Mouse (Mus musculus): ENCODE measurements around the gene Cd37. TPM values are rescaled to one million over a fixed set of nuclear protein-coding genes. Genes with fewer than 3 reads are reported as not detected.

The Cd37 gene
- polyA plus RNA-seq, 1 experiment from 2014 or later: 3.0 TPM

DNA sequence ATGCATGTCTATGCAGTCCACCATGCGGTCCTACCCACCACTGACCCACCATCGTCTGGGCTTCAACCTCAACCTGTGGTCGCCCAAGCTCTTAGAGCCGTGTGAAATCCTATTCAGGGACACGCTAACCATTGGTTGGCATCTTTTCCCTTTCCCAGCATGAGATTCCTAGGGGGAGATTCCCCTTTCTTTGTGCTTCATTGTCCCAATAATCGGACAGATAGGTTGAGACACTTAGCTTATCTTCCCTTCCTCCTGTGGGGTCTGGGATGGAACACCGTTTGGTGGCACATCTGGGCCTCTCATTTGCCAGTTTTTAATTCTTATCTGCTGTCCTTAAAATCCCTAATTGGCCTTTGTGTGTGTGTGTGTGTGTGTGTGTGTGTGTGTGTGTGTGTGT, 1.2 kb upstream of the Cd37 start:
- no peak overlapping the region for H3K27ac ChIP-seq (ENCODE audit: low read depth)
- DNase-seq (ENCODE audit: low spot score): no peak
- ATAC-seq (replicated peaks; ENCODE audit: low FRiP score, low TSS enrichment, low read depth): no peak
- peaks cover 6% of the 10 kb centered on the region for H3K4me1 ChIP-seq (replicated peaks; ENCODE audit: control insufficient read depth, insufficient read depth, low read length)
- H3K4me3 ChIP-seq (ENCODE audit: low read depth, low read length): no peak overlapping the region
- H3K9me3 ChIP-seq (ENCODE audit: control insufficient read depth, low read length): no peaks in the 10 kb centered on the region
- H3K36me3 ChIP-seq (ENCODE audit: control insufficient read depth, insufficient read depth, low read length): no peaks in the 10 kb centered on the region
- 89% methylated on average over 7 of the region's 7 CpGs for WGBS
- H3K4me2 ChIP-seq (ENCODE audit: low read length): no peak overlapping the region
- H3K9ac ChIP-seq (ENCODE audit: low read length): no peak overlapping the region
- no peaks in the 10 kb centered on the region for H3K27me3 ChIP-seq (replicated peaks; ENCODE audit: control insufficient read depth, insufficient read depth, low read length)

DNA sequence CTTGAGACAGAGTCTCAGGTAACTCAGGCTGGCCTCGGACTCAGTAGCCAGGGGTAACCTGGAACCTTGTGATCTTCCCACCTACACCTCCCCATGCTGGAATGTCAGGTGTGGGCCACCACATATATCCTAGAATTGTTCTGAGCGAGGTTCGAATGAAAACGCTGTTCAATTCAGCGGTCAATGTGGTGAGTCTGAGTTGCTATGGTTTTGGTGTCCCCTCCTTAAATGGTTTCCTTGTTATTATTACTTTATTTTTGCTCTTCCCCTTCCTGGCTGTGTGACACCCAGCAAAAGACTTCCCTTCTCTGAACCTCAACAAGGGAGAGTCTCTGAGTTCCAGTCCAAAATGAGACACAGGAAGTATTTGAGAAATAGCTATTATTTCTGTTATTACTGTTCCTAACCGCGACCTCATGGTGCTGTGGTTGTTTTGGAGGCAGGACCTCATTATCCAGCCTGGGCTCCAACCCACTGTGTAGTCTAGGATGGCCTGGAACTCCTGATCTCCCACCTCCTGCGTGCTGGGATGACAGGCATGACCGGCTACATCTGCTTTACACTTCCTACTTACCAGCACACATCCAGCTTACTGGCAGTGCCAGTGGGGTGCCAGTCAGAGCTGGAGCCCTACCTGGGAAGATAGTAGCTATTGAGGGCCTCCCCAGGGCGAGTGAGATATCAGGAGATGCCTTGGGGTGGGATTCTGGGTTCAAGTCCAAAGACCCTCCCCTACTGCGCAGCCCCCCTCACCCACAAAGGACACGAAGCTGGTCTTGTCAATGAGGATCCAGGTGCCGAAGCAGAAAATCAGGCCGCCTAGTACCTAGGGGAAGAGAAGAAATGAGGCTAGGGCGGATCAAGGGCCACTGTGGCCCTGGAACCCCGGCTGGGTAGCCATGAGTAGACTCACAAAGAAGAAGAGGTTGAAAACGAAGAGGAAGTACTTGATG, 892 bp downstream of the Cd37 start:
- H3K9me3 ChIP-seq (ENCODE audit: control insufficient read depth, low read length): no peaks in the 10 kb centered on the region
- H3K4me3 ChIP-seq (ENCODE audit: low read depth, low read length): no peak overlapping the region
- H3K4me2 ChIP-seq (ENCODE audit: low read length): no peak overlapping the region
- DNase-seq (ENCODE audit: low spot score): no peak
- H3K27me3 ChIP-seq (replicated peaks; ENCODE audit: control insufficient read depth, insufficient read depth, low read length): no peaks in the 10 kb centered on the region
- WGBS: 75% methylated on average over 17 of the region's 17 CpGs
- peaks cover 22% of the 10 kb centered on the region for H3K4me1 ChIP-seq (replicated peaks; ENCODE audit: control insufficient read depth, insufficient read depth, low read length)
- H3K27ac ChIP-seq (ENCODE audit: low read depth): no peak overlapping the region
- peaks cover 10% of the 10 kb centered on the region for H3K36me3 ChIP-seq (ENCODE audit: control insufficient read depth, insufficient read depth, low read length)
- no peak overlapping the region for H3K9ac ChIP-seq (ENCODE audit: low read length)
- no peak for ATAC-seq (replicated peaks; ENCODE audit: low FRiP score, low TSS enrichment, low read depth)

DNA sequence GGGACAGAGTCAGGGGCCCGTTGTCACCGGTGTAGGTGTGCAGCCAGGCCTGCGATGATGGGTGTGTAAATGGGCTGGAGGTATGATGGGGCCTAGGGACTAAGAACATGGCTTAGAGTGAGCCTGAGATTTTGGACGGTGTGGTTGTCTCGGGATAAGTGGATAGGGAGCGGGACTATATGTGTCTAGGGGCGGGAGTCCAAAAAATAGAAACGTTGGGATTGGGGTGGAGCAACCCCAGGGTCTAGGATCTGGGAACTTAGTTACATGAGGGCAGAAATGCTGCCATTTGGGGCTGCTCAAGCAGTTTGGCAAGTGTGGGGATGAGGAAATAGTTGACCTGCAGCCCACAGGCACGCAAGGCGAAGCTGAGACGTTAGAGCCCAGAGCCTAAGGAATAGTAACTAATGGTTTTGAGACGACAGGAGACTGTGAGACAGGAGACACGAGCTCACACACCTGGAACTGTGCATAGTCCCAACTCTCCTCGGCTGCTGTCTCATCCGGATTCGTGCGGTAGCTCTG, 3.2 kb downstream of the Cd37 start:
- Histone ChIP-seq H3K27ac (ENCODE audit: low read depth) (0 out of 2 replicates have a peak overlapping the region, but pooled peaks have one; percentile 33), H3K4me2 (ENCODE audit: low read length) (peak overlapping the region; percentile 47), H3K27me3 (replicated peaks; ENCODE audit: control insufficient read depth, insufficient read depth, low read length) (no peaks in the 10 kb centered on the region), H3K4me3 (ENCODE audit: low read depth, low read length) (peak overlapping the region; percentile 23; the same call in 1 of the 2 replicates), H3K36me3 (ENCODE audit: control insufficient read depth, insufficient read depth, low read length) (peaks cover 33% of the 10 kb centered on the region), H3K9me3 (ENCODE audit: control insufficient read depth, low read length) (no peaks in the 10 kb centered on the region), H3K9ac (ENCODE audit: low read length) (0 out of 2 replicates have a peak overlapping the region, but pooled peaks have one; percentile 7), H3K4me1 (replicated peaks; ENCODE audit: control insufficient read depth, insufficient read depth, low read length) (peaks cover 24% of the 10 kb centered on the region)
- ATAC-seq (replicated peaks; ENCODE audit: low FRiP score, low TSS enrichment, low read depth) (peak; percentile 6; the same call in 1 of the 2 replicates), DNase-seq (ENCODE audit: low spot score) (no peak)
- 33% methylated on average over 17 of the region's 17 CpGs for WGBS

DNA sequence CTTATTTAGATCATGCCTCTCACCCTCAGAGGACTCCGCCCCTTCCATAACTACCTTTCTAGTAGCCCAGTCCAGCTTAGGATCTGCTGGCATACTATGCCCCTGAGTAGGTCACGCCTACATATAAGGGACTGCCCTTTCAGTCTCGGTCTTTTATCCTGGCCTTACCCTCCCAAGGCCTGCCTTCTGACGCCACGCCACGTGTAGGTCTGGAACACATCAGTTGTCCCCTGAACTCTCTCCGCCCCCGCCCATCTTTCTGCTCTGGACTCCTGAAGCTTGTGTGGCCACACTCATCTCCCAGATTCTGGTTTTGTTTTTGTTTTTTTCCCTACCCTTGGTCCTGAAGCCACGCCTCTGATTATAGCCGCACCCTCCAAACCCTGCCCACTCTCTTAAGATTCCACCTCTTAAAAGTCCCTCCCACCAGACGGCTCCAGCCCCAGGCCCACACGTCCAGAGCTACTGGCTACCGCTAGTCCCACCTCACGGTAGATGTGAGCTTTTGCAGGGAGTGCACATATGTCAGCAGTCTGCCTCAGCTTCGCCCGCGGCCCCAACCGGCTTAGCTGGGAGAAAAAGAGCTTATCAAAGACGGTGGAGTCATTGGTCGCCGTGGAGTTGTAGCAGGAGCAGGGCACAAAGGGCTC, 3.9 kb downstream of the Cd37 start:
- Histone ChIP-seq H3K36me3 (ENCODE audit: control insufficient read depth, insufficient read depth, low read length) (peaks cover 33% of the 10 kb centered on the region), H3K4me1 (replicated peaks; ENCODE audit: control insufficient read depth, insufficient read depth, low read length) (peaks cover 24% of the 10 kb centered on the region), H3K27ac (ENCODE audit: low read depth) (peak overlapping the region; percentile 55), H3K4me2 (ENCODE audit: low read length) (peak overlapping the region; percentile 47), H3K9ac (ENCODE audit: low read length) (0 out of 2 replicates have a peak overlapping the region, but pooled peaks have one; percentile 7), H3K27me3 (replicated peaks; ENCODE audit: control insufficient read depth, insufficient read depth, low read length) (no peaks in the 10 kb centered on the region), H3K4me3 (ENCODE audit: low read depth, low read length) (peak overlapping the region; percentile 23), H3K9me3 (ENCODE audit: control insufficient read depth, low read length) (no peaks in the 10 kb centered on the region)
- peak; percentile 72 for ATAC-seq (replicated peaks; ENCODE audit: low FRiP score, low TSS enrichment, low read depth)
- DNase-seq (ENCODE audit: low spot score): peak; percentile 82
- WGBS: 7% methylated on average over 21 of the region's 21 CpGs

DNA sequence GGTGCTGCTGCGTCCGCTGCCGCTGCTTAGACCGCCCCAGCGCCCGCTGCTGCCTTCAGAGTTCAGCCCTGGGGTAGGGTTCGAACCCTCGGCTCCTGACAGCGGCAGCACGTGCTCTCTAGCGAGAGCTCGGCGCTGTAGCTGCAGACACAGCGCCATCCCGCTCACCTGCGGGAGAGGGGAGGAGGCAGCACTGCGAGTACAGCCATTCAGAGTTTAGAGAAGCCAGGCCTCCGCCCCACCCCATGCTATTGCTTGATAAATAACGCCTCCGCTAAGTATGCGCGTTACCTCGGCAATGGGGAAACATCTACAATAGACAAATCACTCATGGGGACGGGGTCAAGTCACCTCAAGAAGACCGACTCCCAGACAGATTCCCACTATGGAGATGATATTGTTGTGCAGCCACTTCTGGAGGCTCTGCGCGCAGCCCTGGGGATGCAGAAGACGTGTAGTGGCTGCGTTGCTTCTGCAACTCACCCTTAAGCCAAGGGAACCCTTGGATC, 4.5 kb downstream of the Cd37 start:
- peak overlapping the region; percentile 55 for H3K27ac ChIP-seq (ENCODE audit: low read depth)
- peaks cover 24% of the 10 kb centered on the region for H3K4me1 ChIP-seq (replicated peaks; ENCODE audit: control insufficient read depth, insufficient read depth, low read length)
- peaks cover 39% of the 10 kb centered on the region for H3K36me3 ChIP-seq (ENCODE audit: control insufficient read depth, insufficient read depth, low read length)
- no peak overlapping the region for H3K4me3 ChIP-seq (ENCODE audit: low read depth, low read length)
- peak; percentile 14; the same call in 1 of the 2 replicates for ATAC-seq (replicated peaks; ENCODE audit: low FRiP score, low TSS enrichment, low read depth)
- H3K27me3 ChIP-seq (replicated peaks; ENCODE audit: control insufficient read depth, insufficient read depth, low read length): no peaks in the 10 kb centered on the region
- H3K9me3 ChIP-seq (ENCODE audit: control insufficient read depth, low read length): no peaks in the 10 kb centered on the region
- DNase-seq (ENCODE audit: low spot score): peak; percentile 76
- H3K4me2 ChIP-seq (ENCODE audit: low read length): peak overlapping the region; percentile 47
- WGBS: 10% methylated on average over 29 of the region's 29 CpGs
- no peak overlapping the region for H3K9ac ChIP-seq (ENCODE audit: low read length)

DNA sequence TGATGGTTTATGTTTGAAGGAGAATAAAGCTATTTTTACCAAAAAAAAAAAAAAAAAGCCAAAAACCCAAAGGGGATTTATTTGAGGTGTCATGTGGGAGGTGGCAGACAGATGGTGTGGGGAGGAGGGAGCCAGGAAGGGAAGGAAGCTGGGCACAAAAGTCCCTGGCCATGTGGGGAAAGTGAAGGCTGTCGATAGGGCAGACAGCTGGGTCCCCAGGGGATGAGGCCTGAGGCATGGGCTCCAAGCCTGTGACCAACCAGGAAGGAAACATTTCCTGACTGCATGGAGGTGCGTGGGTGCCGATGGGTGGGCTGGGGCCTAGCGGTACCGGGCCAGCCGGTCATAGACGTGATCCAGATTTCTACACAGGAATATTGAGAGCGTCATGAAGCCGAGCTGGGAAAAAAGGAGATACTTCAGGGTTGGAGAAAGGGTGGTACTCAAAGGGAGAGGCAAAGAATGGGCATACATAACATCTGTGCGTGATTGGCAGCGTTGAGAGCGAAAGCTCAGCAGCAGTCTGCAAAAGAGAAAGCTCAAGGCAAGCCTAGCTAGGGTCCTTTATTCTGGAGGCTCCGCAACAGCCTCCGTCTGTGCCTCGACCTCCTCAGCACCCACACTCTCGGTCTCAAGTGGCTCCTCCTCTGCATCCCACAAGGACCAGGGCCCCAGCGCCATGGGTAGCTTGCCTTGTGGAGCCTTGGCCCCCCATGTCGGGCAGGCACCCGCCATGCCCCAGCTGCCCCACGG, 5.2 kb downstream of the Cd37 start:
- H3K9ac ChIP-seq (ENCODE audit: low read length): 0 out of 2 replicates have a peak overlapping the region, but pooled peaks have one; percentile 4
- WGBS: 33% methylated on average over 20 of the region's 20 CpGs
- peaks cover 24% of the 10 kb centered on the region for H3K4me1 ChIP-seq (replicated peaks; ENCODE audit: control insufficient read depth, insufficient read depth, low read length)
- H3K27ac ChIP-seq (ENCODE audit: low read depth): 0 out of 2 replicates have a peak overlapping the region, but pooled peaks have one; percentile 55
- H3K9me3 ChIP-seq (ENCODE audit: control insufficient read depth, low read length): no peaks in the 10 kb centered on the region
- H3K36me3 ChIP-seq (ENCODE audit: control insufficient read depth, insufficient read depth, low read length): peaks cover 46% of the 10 kb centered on the region
- H3K27me3 ChIP-seq (replicated peaks; ENCODE audit: control insufficient read depth, insufficient read depth, low read length): no peaks in the 10 kb centered on the region
- ATAC-seq (replicated peaks; ENCODE audit: low FRiP score, low TSS enrichment, low read depth): no peak
- peak overlapping the region; percentile 22; the same call in 1 of the 2 replicates for H3K4me2 ChIP-seq (ENCODE audit: low read length)
- no peak overlapping the region for H3K4me3 ChIP-seq (ENCODE audit: low read depth, low read length)
- DNase-seq (ENCODE audit: low spot score): no peak

DNA sequence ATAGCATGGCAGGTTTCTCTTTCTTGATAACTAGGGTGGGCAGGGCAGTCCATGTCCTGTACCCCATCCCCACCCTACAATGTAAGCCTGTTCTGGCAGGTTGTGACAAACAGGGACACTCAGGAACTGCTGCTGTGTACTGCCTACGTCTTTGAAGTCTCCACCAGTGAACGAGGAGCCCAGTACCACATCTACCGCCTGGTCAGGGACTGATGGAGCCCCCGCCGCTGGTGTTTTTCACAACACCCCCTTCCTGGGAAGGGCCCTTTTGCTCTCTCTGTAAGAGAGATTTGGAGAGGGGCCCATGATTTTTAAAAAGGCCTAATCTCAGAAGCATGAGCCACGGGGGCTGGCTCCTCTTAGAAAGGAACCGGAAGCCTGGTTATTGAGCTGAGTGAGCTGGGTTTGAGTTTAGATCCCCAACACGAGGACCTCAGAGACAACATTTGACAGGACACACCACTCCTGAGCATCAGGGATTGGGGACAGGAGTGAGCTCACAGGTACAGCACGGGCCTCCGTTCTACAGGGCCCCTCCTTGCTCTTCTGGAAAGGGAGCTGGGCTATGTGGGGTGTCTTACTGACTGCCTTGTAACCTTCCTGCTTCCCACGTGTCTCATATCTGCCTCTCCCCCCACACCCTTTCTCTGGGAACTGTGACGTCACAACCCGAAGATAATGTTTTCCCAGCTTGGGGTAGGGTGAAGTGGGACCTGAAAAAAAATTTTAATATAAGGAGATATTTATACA, 6.0 kb downstream of the Cd37 start:
- Histone ChIP-seq H3K9me3 (ENCODE audit: control insufficient read depth, low read length) (no peaks in the 10 kb centered on the region), H3K4me3 (ENCODE audit: low read depth, low read length) (no peak overlapping the region), H3K36me3 (ENCODE audit: control insufficient read depth, insufficient read depth, low read length) (peaks cover 54% of the 10 kb centered on the region), H3K4me2 (ENCODE audit: low read length) (no peak overlapping the region), H3K27me3 (replicated peaks; ENCODE audit: control insufficient read depth, insufficient read depth, low read length) (no peaks in the 10 kb centered on the region), H3K27ac (ENCODE audit: low read depth) (no peak overlapping the region), H3K9ac (ENCODE audit: low read length) (no peak overlapping the region), H3K4me1 (replicated peaks; ENCODE audit: control insufficient read depth, insufficient read depth, low read length) (peaks cover 24% of the 10 kb centered on the region)
- ATAC-seq (replicated peaks; ENCODE audit: low FRiP score, low TSS enrichment, low read depth) (no peak), DNase-seq (ENCODE audit: low spot score) (no peak)
- WGBS: 69% methylated on average over 13 of the region's 13 CpGs

All from intestine, embryonic 14.5 days (tissue).